Mouse (Mus musculus) duodenum, adult 2 months (tissue): ENCODE results near the gene Olfr1199. TPM values are rescaled to one million over a fixed set of nuclear protein-coding genes. Genes with fewer than 3 reads are reported as not detected.

Experiments
- polyA plus RNA-seq: library from polyadenylated mRNA; depleted of rRNA; stranded (reverse); fragments of >200 nt; gene quantifications from 2 replicates; pipeline ENCODE4 v1.2.3, GENCODE M21; 2012; ENCODE audit warnings: low replicate concordance; rRNA removed

The Olfr1199 gene
- not detected in 2 replicates for polyA plus RNA-seq

GRCm38 (mm10) chr2:88760369-88760768 lies at the start of gene Olfr1199:
TSS of gene Olfr1199 (minus strand) at chr2:88760469.

GRCm38 (mm10) chr2:88792736-88793135 lies 32.5 kb upstream of the Olfr1199 start, which contains the start of gene Olfr1201:
TSS of gene Olfr1201 (plus strand) at chr2:88793036.

DNA sequence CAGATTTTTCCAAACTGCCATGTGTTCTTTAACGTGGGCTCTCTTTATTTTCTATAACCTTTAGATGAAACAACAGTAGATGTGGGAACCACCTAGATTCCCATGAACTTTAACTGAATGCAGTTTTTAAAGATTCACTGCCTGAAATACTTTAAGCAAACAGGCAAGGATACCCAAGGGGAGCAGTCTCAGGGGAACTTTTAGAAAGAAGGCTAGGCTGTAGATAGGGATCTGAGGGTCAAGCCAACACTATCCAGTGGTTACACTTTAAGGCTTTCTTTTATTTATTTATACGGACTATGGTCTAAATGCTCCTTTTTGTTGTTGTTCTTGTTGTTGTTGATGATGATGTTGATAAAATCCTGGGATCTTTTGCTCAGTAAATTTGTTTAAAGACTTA lies 10.1 kb upstream of the Olfr1199 start, which contains the start of gene Olfr1200:
Olfr1200 (minus strand) TSS at position 101 of the 400 bp plus-strand sequence.

GRCm38 (mm10) chr2:88751270-88751669 lies 9.0 kb downstream of the Olfr1199 start, which contains the start of gene Olfr1198:
TSS of gene Olfr1198 (minus strand) at chr2:88751370.

DNA sequence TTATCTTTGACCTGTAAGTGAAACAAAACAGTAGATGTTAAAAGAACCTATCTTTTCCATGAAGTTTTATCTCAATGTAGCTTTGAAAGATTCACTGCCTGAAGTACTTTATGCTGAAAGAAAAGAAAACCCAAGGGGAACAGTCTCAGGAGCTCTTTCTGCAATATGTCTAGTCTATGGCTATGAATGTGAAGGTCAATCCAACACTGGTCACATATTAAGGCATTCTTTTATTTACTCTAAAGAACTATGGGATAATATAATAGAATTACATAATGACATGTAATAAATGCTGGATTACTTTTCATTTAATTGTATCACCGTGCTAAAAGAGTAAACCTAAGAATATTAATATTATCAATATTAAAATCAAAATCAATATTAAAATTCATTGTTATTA lies 28.0 kb downstream of the Olfr1199 start, which contains the start of gene Olfr1197:
Olfr1197 (minus strand) TSS at position 101 of the 400 bp plus-strand sequence.

GRCm38 (mm10) chr2:88704497-88704896 lies 55.8 kb downstream of the Olfr1199 start, which contains the start of gene Olfr1196:
TSS of gene Olfr1196 (minus strand) at chr2:88704597.

Other genes starting within 250 kb of the Olfr1199 start
- not detected in 2 replicates for gene Olfr1186, start 241.9 kb downstream of the Olfr1199 start, polyA plus RNA-seq
- gene Olfr1188, start 203.5 kb downstream of the Olfr1199 start, polyA plus RNA-seq: not detected in 2 replicates
- not detected in 2 replicates for gene Olfr1189, start 174.0 kb downstream of the Olfr1199 start, polyA plus RNA-seq
- not detected in 2 replicates for gene Olfr1191-ps1, start 119.9 kb downstream of the Olfr1199 start, polyA plus RNA-seq
- not detected in 2 replicates for gene Olfr1192-ps1, start 112.0 kb downstream of the Olfr1199 start, polyA plus RNA-seq
- gene Olfr1193, start 84.8 kb downstream of the Olfr1199 start, polyA plus RNA-seq: not detected in 2 replicates
- gene Olfr1195, start 71.3 kb downstream of the Olfr1199 start, polyA plus RNA-seq: not detected in 2 replicates
- gene Olfr1196, start 55.9 kb downstream of the Olfr1199 start, polyA plus RNA-seq: not detected in 2 replicates
- not detected in 2 replicates for gene Olfr1197, start 28.1 kb downstream of the Olfr1199 start, polyA plus RNA-seq
- not detected in 2 replicates for gene Olfr1198, start 9.1 kb downstream of the Olfr1199 start, polyA plus RNA-seq
- gene Olfr1200, start 10.0 kb upstream of the Olfr1199 start, polyA plus RNA-seq: not detected in 2 replicates
- gene Olfr1201, start 32.6 kb upstream of the Olfr1199 start, polyA plus RNA-seq: not detected in 2 replicates
- not detected in 2 replicates for gene Olfr1202, start 54.0 kb upstream of the Olfr1199 start, polyA plus RNA-seq
- not detected in 2 replicates for gene Olfr1205, start 69.3 kb upstream of the Olfr1199 start, polyA plus RNA-seq
- gene Olfr1204, start 88.8 kb upstream of the Olfr1199 start, polyA plus RNA-seq: not detected in 2 replicates
- gene Olfr1206, start 102.8 kb upstream of the Olfr1199 start, polyA plus RNA-seq: not detected in 2 replicates
- not detected in 2 replicates for gene Olfr1208, start 141.8 kb upstream of the Olfr1199 start, polyA plus RNA-seq
- not detected in 2 replicates for gene Olfr1209, start 154.7 kb upstream of the Olfr1199 start, polyA plus RNA-seq
- gene Olfr1211, start 177.6 kb upstream of the Olfr1199 start, polyA plus RNA-seq: not detected in 2 replicates
- gene Olfr1212, start 193.5 kb upstream of the Olfr1199 start, polyA plus RNA-seq: not detected in 2 replicates
- not detected in 2 replicates for gene Gm13762, start 219.8 kb upstream of the Olfr1199 start, polyA plus RNA-seq
- not detected in 2 replicates for gene Olfr1214, start 232.2 kb upstream of the Olfr1199 start, polyA plus RNA-seq
- gene Olfr1215, start 246.5 kb upstream of the Olfr1199 start, polyA plus RNA-seq: not detected in 2 replicates